Mouse (Mus musculus) thymus, adult 2 months (tissue): ENCODE data around the gene Scaf11. TPM values are rescaled to one million over a fixed set of nuclear protein-coding genes. Genes with fewer than 3 reads are reported as not detected.
A peak's percentile ranks its signal among the peaks of the same experiment; 100 is the strongest.

ENCODE experiments used
- DNase-seq: peaks from one replicate; pipeline ENCODE4 v3.0.0; 2021
- H3K27ac ChIP-seq: fragments of 200-500 bp; 2 replicates; pipeline ENCODE4 v1.5.1; 2012; ENCODE audit warnings: low read length, control low read depth; ENCODE audit not compliant: control insufficient read depth, insufficient read depth
- H3K27me3 ChIP-seq: fragments of 200-500 bp; 2 replicates; pipeline ENCODE4 v1.6.1; 2012; ENCODE audit warnings: mild to moderate bottlenecking, low read length, moderate library complexity, mixed read lengths; ENCODE audit not compliant: control insufficient read depth, insufficient read depth
- H3K36me3 ChIP-seq: fragments of 200-500 bp; 2 replicates; pipeline ENCODE4 v1.6.1; 2012; ENCODE audit warnings: mild to moderate bottlenecking, low read length, moderate library complexity; ENCODE audit not compliant: control insufficient read depth, insufficient read depth
- H3K4me1 ChIP-seq: fragments of 200-500 bp; replicated peaks from 2 replicates; pipeline ENCODE4 v1.6.1; 2012; ENCODE audit warnings: low read length; ENCODE audit not compliant: control insufficient read depth, insufficient read depth
- H3K4me3 ChIP-seq: fragments of 200-500 bp; 2 replicates; pipeline ENCODE4 v1.5.1; 2012; ENCODE audit warnings: mild to moderate bottlenecking, low read length, control low read depth, moderate library complexity; ENCODE audit not compliant: control insufficient read depth, insufficient read depth
- CTCF ChIP-seq: fragments of 200-500 bp; IDR thresholded peaks from 2 replicates; pipeline ENCODE4 v1.5.1; 2012; ENCODE audit warnings: mild to moderate bottlenecking, control low read depth, low read length, moderate library complexity, borderline replicate concordance; ENCODE audit not compliant: control insufficient read depth, poor library complexity, insufficient read depth; ENCODE audit errors: extremely low read depth
- POLR2A ChIP-seq: fragments of 200-500 bp; IDR thresholded peaks from 2 replicates; pipeline ENCODE4 v1.6.1; 2012; ENCODE audit warnings: mild to moderate bottlenecking, low read length, control low read depth, moderate library complexity; ENCODE audit not compliant: control insufficient read depth, poor library complexity, insufficient read depth; ENCODE audit errors: extremely low read depth
- WGBS: fragments of 180-500 bp; shearing (Covaris S2); methylation state at CpG from one replicate; pipeline ENCODE4 v1.1.7; 2018; 5-methylcytosine and 5-hydroxymethylcytosine counted together
- polyA plus RNA-seq: library from polyadenylated mRNA; depleted of rRNA; stranded (reverse); fragments of >200 nt; gene quantifications from 2 replicates; pipeline ENCODE4 v1.2.3, GENCODE M21; 2012

Scaf11 gene
- polyA plus RNA-seq, 1 experiment = 32.4 TPM

- Histone ChIP-seq H3K4me3 (no peak overlapping the region), H3K27ac (no peak overlapping the region), H3K4me1 (no peaks in the 10 kb centered on the region), H3K36me3 (no peaks in the 10 kb centered on the region), H3K27me3 (no peaks in the 10 kb centered on the region)
- 27% methylated on average over 7 of the region's 7 CpGs for WGBS
- TF ChIP-seq CTCF = peak; percentile 96
- no peak for TF ChIP-seq POLR2A
- peak; percentile 91 for DNase-seq
These were observed 15.7 kb upstream of the Scaf11 start for GRCm38 (mm10) chr15:96476359-96476758.

GRCm38 (mm10) chr15:96475571-96475972 is 14.9 kb upstream of the Scaf11 start:
- Histone ChIP-seq H3K27me3 (no peaks in the 10 kb centered on the region), H3K27ac (no peak overlapping the region), H3K4me3 (no peak overlapping the region), H3K36me3 (no peaks in the 10 kb centered on the region), H3K4me1 (no peaks in the 10 kb centered on the region)
- 71% methylated on average over 7 of the region's 7 CpGs for WGBS
- DNase-seq = no peak
- no peak for TF ChIP-seq CTCF
- no peak for TF ChIP-seq POLR2A

GRCm38 (mm10) chr15:96474325-96474955 is 13.8 kb upstream of the Scaf11 start:
- TF ChIP-seq POLR2A (no peak), CTCF (no peak)
- H3K27me3 ChIP-seq = no peaks in the 10 kb centered on the region
- H3K36me3 ChIP-seq = no peaks in the 10 kb centered on the region
- no peak for DNase-seq
- H3K27ac ChIP-seq = no peak overlapping the region
- H3K4me3 ChIP-seq = no peak overlapping the region
- no peaks in the 10 kb centered on the region for H3K4me1 ChIP-seq
- 41% methylated on average over 20 of the region's 20 CpGs for WGBS

- TF ChIP-seq POLR2A (no peak), CTCF (no peak)
These were observed 13.3 kb upstream of the Scaf11 start for GRCm38 (mm10) chr15:96473920-96474319.

GRCm38 (mm10) chr15:96468316-96468715 is 7.7 kb upstream of the Scaf11 start:
- no peak for TF ChIP-seq CTCF
- TF ChIP-seq POLR2A = no peak
- no peak for DNase-seq
- 42% methylated on average over 2 of the region's 2 CpGs for WGBS
- Histone ChIP-seq H3K4me3 (no peak overlapping the region), H3K27ac (no peak overlapping the region), H3K4me1 (0 out of 2 replicates have a peak, but pooled peaks cover 2% of the 10 kb centered on the region), H3K36me3 (no peaks in the 10 kb centered on the region), H3K27me3 (no peaks in the 10 kb centered on the region)

More at GRCm38 (mm10) chr15:96473920-96474319, 13.3 kb upstream of the Scaf11 start:
- WGBS = 96% methylated on average over 15 of the region's 15 CpGs
- H3K36me3 ChIP-seq = no peaks in the 10 kb centered on the region
- DNase-seq = no peak
- H3K4me1 ChIP-seq = no peaks in the 10 kb centered on the region
- no peak overlapping the region for H3K4me3 ChIP-seq
- H3K27ac ChIP-seq = no peak overlapping the region
- no peaks in the 10 kb centered on the region for H3K27me3 ChIP-seq

GRCm38 (mm10) chr15:96467844-96468243 is 7.2 kb upstream of the Scaf11 start:
- no peak for DNase-seq
- WGBS = 92% methylated on average over 5 of the region's 5 CpGs

More at GRCm38 (mm10) chr15:96467844-96468243, 7.2 kb upstream of the Scaf11 start:
- Histone ChIP-seq H3K4me1 (0 out of 2 replicates have a peak, but pooled peaks cover 2% of the 10 kb centered on the region), H3K4me3 (no peak overlapping the region), H3K27me3 (no peaks in the 10 kb centered on the region), H3K36me3 (no peaks in the 10 kb centered on the region), H3K27ac (no peak overlapping the region)
- TF ChIP-seq POLR2A = no peak
- no peak for TF ChIP-seq CTCF
